Mouse (Mus musculus) WW6 (cell line): Measurements from ENCODE around the gene Nup35.

Experiments
- DNase-seq: peaks from one replicate; pipeline ENCODE4 v3.0.0-alpha.2; 2013; ENCODE audit warnings: low read depth, low spot score

Gene Nup35

DNA sequence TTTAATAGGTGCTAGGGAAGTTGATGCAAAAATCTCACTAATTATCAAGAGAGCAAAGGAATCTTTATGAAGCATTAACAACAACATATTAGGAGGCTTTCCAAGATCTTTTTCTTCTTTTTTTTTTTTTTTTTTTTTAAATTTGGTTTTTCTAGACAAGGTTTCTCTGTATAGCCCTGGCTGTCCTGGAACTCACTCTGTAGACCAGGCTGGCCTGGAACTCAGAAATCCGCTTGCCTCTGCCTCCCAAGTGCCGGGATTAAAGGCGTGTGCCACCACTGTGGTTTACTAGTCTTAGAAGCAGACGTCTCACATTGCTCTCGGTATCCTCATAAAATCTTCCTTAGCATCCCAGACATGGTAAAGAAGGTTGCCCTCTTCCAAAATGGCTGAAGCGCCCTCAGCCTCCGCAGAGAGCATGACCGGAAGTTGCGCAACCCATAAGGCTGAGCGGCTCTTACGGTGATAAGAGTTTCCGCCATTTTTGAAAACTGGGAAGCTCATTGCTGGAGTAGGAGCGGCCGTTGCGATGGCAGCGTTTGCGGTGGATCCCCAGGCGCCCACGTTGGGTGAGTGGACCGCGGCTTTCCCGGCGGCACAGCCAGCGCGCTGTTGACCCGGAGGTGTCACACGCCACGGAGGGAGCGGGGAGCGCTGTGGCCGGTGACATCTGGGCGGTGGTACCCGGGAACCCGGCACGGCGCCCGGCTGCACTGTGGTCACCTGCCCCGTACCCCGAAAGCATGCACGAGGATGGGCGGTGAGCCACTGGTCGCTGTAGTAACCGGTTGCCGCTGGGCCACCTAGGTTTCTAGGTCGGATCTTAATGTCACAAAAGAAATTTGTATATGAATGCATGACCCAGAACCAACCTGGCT is 21.6 kb downstream of the Nup35 start:
- peak; percentile 70 for DNase-seq

DNA sequence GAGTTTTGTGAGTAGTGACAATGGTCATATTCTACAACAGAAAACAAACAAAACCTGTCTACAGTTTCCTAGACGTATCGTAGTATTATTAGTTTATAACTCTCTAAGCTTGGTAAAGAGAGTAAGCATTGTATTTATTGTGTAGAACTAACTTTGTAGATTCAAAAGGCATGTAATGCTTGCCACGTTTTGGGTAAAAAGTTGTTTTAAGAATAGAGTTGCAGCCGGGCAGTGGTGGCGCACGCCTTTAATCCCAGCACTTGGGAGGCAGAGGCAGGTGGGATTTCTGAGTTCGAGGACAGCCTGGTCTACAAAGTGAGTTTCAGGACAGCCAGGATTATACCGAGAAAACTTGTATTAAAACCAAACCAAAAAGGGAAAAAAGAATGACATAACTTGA is 22.4 kb downstream of the Nup35 start:
- DNase-seq = no peak

DNA sequence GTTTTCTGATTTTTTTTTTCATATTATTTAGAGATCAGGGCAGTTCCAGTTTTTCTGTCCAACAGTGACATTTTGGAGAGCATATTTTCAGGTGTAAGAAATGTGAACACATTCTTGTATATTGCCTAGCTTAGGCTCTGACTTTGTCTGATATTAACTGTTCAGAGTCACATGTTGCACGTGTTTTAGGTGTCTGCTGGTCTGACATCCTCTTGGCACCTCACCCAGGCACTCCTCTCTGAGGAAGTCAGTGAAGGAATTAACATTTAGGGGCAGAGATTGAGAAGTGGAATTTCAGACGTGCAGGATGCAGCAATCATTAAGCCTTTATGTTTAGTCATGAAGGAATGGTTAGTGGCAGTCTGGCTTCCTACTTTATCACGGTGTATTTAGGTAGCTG is 22.8 kb downstream of the Nup35 start:
- DNase-seq = no peak

DNA sequence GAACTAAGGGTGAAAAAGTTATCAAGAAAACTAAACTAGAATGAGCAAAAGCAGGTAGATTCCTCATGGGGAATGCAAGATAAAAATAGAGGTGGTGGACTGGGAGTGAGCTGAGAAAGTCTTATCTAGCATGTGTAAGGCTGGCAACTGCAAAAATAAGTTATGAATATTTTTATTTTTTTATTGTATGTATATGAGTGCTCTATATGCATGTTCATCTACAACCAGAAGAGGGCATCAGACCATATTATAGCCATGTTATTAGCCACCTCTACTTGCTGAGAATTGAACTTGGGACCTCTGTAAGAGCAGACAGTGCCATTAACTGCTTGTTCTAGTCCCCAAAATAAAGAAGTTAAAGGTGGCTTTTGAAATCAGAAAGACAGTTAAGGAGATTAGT is 44.4 kb downstream of the Nup35 start:
- DNase-seq = no peak

DNA sequence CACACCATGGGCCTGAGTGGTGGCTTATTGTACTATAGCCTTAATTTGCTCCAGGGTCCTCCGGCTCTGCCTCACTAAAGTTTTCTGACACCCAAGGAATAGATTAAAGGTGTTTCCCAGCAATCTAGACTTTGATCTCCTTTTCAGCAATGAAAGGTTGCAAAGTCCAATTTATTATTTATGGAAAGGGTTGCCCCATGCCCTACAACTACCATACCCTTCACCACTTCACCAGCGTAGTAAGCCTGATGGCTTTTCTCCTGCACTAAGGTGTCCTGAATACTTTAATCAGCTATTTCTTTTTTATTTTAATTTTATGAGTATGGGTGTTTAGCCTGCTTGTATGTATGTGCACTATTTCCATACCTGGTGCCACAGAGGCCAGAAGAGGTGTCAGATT is 45.6 kb downstream of the Nup35 start:
- DNase-seq = no peak

DNA sequence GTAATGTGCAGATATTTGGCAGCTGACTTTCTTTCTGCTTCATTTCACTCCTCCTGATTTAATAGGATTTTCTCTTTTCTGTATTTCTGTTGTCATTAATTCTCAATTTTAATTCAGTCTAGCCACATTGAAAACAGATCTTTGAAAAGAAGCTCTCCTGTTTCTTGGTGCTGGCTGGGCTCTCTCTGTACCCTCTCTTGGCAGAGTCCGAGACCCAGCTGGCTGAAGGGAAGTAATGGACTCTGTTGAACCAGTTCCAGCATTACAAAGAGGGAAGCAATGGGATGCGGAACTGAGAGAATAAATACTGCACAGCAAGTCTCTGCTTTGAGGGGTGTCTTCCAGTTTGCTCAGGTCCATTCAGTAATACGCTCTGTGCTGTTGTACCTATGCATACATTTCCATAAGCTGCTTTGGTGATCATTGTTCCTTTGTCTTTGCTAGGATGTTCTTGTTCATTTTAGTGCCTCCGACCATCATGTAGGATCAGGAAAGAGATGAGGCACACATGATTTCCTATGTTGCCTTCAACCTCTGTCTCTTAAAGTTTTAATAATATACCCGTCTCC is 50.4 kb downstream of the Nup35 start:
- DNase-seq = no peak

DNA sequence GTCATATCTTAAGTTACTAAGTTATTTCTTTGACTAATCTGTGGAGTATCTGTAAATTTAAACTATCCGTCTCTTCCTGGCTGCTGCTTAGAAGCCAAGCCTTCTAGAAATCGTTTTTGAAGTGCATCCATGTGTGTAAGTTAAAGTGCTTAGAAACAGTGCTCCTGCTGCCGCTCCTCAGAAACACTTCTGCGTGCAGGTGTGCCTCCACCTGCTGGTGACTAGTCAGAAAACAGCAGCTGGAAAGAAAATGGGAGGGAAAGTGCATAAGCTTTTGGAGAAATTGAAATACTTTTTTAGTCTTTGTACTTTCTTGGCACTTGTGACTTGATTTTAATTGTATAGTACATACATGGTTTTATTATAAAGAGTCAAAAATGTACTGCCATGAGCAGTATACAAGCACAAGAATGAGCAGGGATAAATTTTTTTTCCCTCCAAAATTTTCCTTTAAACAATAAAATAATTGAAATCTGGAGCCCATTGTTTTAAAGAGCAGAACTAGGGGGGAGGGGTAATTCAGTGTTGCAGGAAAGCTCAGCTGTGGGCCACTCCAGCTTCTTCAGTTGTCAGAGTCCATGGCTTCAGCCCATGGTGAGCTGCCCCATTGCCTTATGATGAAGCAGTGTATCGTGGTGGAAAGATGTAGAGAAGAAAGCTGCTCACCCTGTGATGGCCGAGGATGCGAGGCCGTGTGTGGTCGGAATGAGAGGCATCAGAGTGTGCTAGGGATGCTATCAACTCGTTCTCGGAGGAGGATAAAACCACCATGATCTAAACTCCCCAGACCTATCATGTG is 53.0 kb downstream of the Nup35 start:
- DNase-seq = peak; percentile 4

DNA sequence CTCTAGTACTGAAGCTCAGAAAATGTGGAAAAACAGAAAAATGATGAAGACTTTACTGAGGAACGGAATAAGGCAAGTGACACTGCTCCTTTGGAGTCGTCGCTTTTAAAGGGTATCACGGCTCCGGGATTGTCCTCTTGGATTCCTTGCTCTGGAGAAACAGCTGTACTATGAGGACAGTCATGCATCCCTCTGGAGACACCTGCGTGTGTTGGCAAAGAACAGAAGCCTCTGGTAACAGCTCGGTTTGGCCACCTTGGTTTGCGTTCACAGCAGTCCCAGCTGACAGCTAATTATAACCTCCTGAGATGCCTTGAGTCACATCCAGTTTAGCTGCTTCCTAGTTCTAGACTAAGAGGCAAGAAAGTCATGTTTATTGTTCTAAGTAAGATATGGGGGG is 61.8 kb downstream of the Nup35 start:
- no peak for DNase-seq

DNA sequence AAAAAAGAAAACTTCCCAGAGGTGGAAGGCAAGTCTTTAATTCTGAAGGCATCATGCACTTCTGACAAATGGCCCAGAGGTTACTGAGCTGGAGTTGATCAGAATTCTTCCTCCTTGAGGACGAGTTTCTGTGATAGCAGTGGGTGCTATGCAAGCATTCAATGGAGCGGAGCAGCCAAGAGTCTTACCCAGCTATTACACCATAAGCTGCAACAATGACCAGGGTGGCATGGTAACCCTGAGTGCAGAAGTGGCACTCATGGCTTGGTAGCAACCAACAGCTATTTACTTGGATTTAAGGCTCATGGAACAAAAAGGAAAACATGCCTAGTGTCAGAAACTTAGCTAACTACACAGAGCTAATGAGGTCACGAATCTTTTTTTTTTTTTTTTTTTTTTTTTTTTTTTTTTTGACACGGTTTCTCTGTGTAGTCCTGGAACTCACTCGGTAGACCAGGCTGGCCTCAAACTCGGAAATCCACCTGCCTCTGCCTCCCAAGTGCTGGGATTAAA is 66.7 kb downstream of the Nup35 start:
- DNase-seq = no peak

DNA sequence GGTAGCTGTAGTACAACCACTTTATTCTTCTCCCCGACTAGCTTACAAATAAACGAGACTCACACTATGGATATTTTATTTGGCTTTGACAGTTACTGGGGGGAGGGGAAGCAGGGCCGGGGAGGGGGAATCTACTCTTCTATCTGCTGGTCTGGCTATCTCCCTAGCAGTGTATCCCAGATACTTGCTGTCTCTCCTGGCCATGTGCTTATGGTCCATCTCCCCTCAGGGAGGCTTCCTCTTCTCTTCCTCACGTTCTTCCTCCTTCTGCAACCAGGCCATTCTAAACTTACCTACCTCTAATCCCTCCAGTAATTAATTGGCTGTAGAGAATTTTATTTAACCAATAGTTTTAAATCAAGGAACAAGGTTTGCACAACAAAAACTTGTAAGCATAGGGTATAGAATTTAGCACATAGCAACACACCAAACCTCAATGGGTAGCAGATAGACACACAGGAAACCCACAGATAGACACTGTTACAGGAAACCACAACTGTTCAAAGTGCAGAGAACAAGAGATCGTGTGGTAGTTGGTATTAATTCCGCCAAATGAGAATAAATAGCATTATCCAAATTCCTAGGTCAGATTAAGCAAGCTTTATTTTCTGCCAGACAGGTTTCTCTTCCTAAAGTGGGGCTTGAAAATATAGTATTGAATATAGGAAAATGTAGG is 67.5 kb downstream of the Nup35 start:
- no peak for DNase-seq

DNA sequence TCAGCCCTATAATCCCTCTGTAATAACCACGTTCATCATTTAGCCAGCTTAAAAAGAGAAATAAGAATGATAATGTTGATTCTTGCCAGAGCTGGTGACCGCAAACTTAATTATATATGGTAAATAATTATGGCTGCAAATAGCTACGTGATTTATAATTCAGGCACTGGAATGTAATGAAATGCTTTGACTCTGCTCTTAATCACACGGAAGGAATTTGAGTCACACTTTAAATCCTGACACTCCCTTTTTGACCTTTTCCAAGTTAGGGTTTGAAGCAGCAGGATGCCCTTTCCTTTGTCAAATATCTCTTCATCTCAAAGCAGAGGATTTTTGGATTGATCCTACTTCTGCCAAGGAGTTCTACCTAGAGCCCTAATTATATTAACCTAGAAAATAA is 71.2 kb downstream of the Nup35 start:
- no peak for DNase-seq

DNA sequence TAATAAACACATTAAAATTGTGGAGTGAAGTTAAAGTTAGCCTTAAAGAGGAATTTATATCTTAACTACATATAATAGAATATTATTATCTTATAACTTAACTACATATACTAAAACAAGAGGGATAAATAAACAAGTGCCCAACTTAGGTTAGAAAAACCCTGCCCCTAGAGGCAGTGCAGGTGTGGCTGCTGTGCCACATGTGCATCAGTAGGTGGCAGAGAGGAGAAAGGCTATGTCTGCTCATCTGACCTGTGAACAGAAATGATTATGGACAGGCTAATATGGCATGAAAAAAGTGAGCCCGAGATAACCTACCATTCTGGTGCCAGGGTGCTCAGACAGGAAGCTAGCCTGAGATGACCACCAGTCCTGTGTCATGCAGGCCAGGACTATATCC is 90.4 kb downstream of the Nup35 start:
- DNase-seq = no peak
